In genomic region chrX:102478965-102479364, GRCm38 (mm10) we compare ENCODE assay signal across 7 mouse cellular contexts. TPM values are rescaled to one million over a fixed set of nuclear protein-coding genes. Genes with fewer than 3 reads are reported as not detected.
DNase-seq lines count a peak whose midpoint lies in the region; TF ChIP-seq lines count a peak whose summit lies in the region.

No protein-coding gene starts in this region.

- DNase-seq in kidney, adult 8-10 months, result peak; percentile 29 to 37
- DNase-seq in kidney, postnatal 4 days, result no peak
- DNase-seq in CD4-positive helper T cell, adult 2 months (ENCODE audit: low read depth, low spot score), result peak; percentile 46
- DNase-seq in ES-E14 (ENCODE audit: low read depth, low spot score), result peak; percentile 21
- DNase-seq in embryo, embryonic 11 days, result peak; percentile 61
- peak; percentile 39 for DNase-seq in mesoderm, embryonic 11.5 days (ENCODE audit: low read depth, low spot score)
- no peak for DNase-seq in gastrocnemius, postnatal 10 days

- no peaks in the 10 kb centered on the region for H3K36me3 ChIP-seq in ES-E14 (ENCODE audit: control insufficient read depth, insufficient read depth, low read length, poor library complexity, severe bottlenecking)

- H3K27ac ChIP-seq in ES-E14 (ENCODE audit: insufficient read depth, low read depth, low read length, poor library complexity, severe bottlenecking), result no peak overlapping the region

- H3K4me1 ChIP-seq in ES-E14 (ENCODE audit: control insufficient read depth in 2 of 2, insufficient read depth in 2 of 2, low read length in 2 of 2, poor library complexity in 1 of 2), result no peaks in the 10 kb centered on the region

- in situ Hi-C loops in ES-E14 (cut with MboI; ENCODE audit: low sequenced_read_pairs in 2 of 2, unreplicated experiment in 2 of 2), result loop anchor here (5.0 to 25.0 kb wide), 2 partner anchors 242 kb away; no protein-coding TSS in a partner anchor

- H3K4me3 ChIP-seq in ES-E14 (ENCODE audit: insufficient read depth in 1 of 2, low read depth in 1 of 2, low read length in 2 of 2, poor library complexity in 1 of 2, severe bottlenecking in 1 of 2), result no peak overlapping the region

- H3K9ac ChIP-seq in ES-E14 (ENCODE audit: insufficient read depth, low read depth, low read length, poor library complexity, severe bottlenecking), result no peak overlapping the region

- no peaks in the 10 kb centered on the region for H3K9me3 ChIP-seq in ES-E14 (ENCODE audit: control insufficient read depth, insufficient read depth, low read depth, low read length)

TF ChIP-seq in ES-E14, 5 proteins besides CTCF, POLR2A, EP300 and RAD21:
- TF ChIP-seq ZNF384 (IDR thresholded peaks at IDR 0.05; ENCODE audit: low read depth, low read length) (no peak), ZC3H11A (IDR thresholded peaks at IDR 0.05; ENCODE audit: borderline replicate concordance, low read depth, low read length) (0 out of 2 replicates have a peak, but pooled peaks have one; percentile 24), MAFK (IDR thresholded peaks at IDR 0.05; ENCODE audit: insufficient read depth, low read depth, low read length) (no peak), HCFC1 (IDR thresholded peaks at IDR 0.05; ENCODE audit: borderline replicate concordance, insufficient read depth, low read length) (no peak), CHD2 (IDR thresholded peaks at IDR 0.05; ENCODE audit: low read depth, low read length) (no peak)
TF ChIP-seq in ES-E14: peak in this region for 1.

RNA-seq across cellular contexts. Expression of gene Hdac8, which starts 26.2 kb away (rescaled TPM):
- 4.0 and 4.4 TPM in 2 replicates for total RNA-seq in ES-E14 (2012; rRNA removed)
- total RNA-seq in gastrocnemius, postnatal 10 days (2021), result 1 to 10 TPM; 3.2 to 4.9 TPM

Comparison
In these comparisons a context has a peak if more than half of its experiments do, and no peak if none do; other contexts are left out.
1. DNase-seq: peak in kidney, adult 8-10 months (2 of 2), CD4-positive helper T cell, adult 2 months (single experiment), ES-E14 (single experiment), embryo, embryonic 11 days (single experiment) and mesoderm, embryonic 11.5 days (single experiment); none in kidney, postnatal 4 days (0 of 2) and gastrocnemius, postnatal 10 days (single experiment).